Mouse (Mus musculus): Measurements from ENCODE around the gene Hes1.

GRCm38 (mm10) chr16:30022890-30023797 is 41.0 kb upstream of the Hes1 start:
- TF ChIP-seq CTCF (IDR thresholded peaks at IDR 0.05; ENCODE audit: low read depth): no peak
- no peak for TF ChIP-seq EP300 (IDR thresholded peaks at IDR 0.05; ENCODE audit: low read depth)
